Mouse (Mus musculus) stomach, embryonic 16.5 days (tissue): ENCODE data around the gene Mcpt2. TPM values are rescaled to one million over a fixed set of nuclear protein-coding genes. Genes with fewer than 3 reads are reported as not detected.
"Not testable (repeated sequence)": the region's sequence is repeated elsewhere in the genome, so short reads cannot be mapped to it uniquely, and the experiment has no call there.

ENCODE experiments used
- ATAC-seq: fragments of 200-750 bp; cut with Nextera tagmentation; 2 replicates; pipeline ENCODE4 v1.8.0; 2017; ENCODE audit warnings: moderate number of reproducible peaks, moderate TSS enrichment; ENCODE audit not compliant: insufficient read depth, low FRiP score
- H3K27ac ChIP-seq: fragments of 300-500 bp; sonication (generic); 2 replicates; pipeline ENCODE4 v1.5.1; 2014; ENCODE audit warnings: low read length
- H3K27me3 ChIP-seq: fragments of 300-500 bp; sonication (generic); 2 replicates; pipeline ENCODE4 v1.6.1; 2014; ENCODE audit warnings: low read length, control low read depth, mixed read lengths; ENCODE audit not compliant: control insufficient read depth, insufficient read depth
- H3K36me3 ChIP-seq: fragments of 300-500 bp; sonication (generic); 2 replicates; pipeline ENCODE4 v1.6.1; 2014; ENCODE audit warnings: low read length; ENCODE audit not compliant: control insufficient read depth, insufficient read depth
- H3K4me1 ChIP-seq: fragments of 300-500 bp; sonication (generic); 2 replicates; pipeline ENCODE4 v1.6.1; 2014; ENCODE audit warnings: low read length, control low read depth, mixed read lengths; ENCODE audit not compliant: control insufficient read depth, insufficient read depth
- H3K4me2 ChIP-seq: fragments of 300-500 bp; sonication (generic); 2 replicates; pipeline ENCODE4 v1.6.1; 2014; ENCODE audit warnings: low read depth, low read length, mixed read lengths
- H3K4me3 ChIP-seq: fragments of 300-500 bp; sonication (generic); replicated peaks from 2 replicates; pipeline ENCODE4 v1.5.1; 2014; ENCODE audit warnings: mild to moderate bottlenecking, low read length
- H3K9ac ChIP-seq: fragments of 300-500 bp; sonication (generic); 2 replicates; pipeline ENCODE4 v1.6.1; 2014; ENCODE audit warnings: low read length
- H3K9me3 ChIP-seq: fragments of 300-500 bp; sonication (generic); replicated peaks from 2 replicates; pipeline ENCODE4 v1.6.1; 2016; ENCODE audit warnings: low read length, control low read depth; ENCODE audit not compliant: control insufficient read depth
- WGBS: fragments of 180-500 bp; shearing (Covaris S2); extraction: QIAGEN DNeasy Blood & Tissue Kit; methylation state at CpG from one replicate; pipeline ENCODE4 v1.1.7; 2014; 5-methylcytosine and 5-hydroxymethylcytosine counted together
- microRNA-seq: library from miRNA; unstranded; fragments of <30 nt; microRNA quantifications from one replicate; pipeline ENCODE4, GENCODE M21; 2016
- polyA plus RNA-seq: library from polyadenylated mRNA; unstranded; fragments of >200 nt; fragmentation: Nextera tagmentation; extraction: Ambion mirVana; gene quantifications from 2 replicates; pipeline ENCODE4 v1.2.1, GENCODE M21; 2015

Mcpt2 gene
- polyA plus RNA-seq, 1 experiment from 2014 or later, result 0.75 TPM

DNA sequence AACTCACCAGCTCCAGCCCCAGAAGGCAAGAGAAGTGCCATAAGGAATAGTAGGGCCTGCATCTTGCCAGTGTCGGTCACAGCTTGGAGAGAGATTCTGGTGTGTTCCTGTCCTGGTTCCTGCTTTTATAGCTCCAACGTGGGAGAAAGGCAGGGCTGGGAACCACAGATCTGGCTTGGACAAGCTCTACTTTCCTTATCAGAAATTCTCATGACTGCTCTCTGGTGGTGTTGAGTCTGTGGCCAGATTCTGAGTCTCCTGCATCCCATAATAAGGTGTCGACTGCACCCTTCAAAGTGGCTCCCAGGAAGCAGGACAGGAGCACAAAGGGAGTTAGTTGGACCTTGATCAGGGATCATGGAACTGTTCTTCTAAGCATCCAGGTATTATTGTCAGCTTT lies 20.4 kb downstream of the Mcpt2 start, which contains the start of gene Mcpt4:
TSS of gene Mcpt4 (minus strand) at position 101 of the 400 bp plus-strand sequence.
- not testable (repeated sequence) for H3K4me2 ChIP-seq

DNA sequence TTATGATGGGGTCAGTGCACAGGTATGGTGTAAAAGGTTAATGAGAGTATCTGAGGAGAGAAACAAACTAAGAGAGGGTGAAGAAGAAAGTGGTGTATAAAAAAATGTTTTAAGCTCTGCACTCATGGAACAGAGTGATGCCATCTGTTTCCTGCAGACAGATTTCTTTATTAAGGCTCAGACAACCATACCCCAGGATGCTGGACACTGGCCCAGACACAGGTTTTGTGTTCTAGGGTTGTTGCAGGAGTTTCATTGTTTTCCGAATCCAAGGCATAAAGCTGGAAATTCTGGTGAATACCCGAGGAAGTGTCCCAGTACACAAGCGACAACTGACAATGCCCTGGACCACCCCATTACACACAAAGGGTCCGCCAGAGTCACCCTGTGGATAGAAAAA lies 40.2 kb downstream of the Mcpt2 start:
- no peaks in the 10 kb centered on the region for H3K27me3 ChIP-seq
- H3K36me3 ChIP-seq, result no peaks in the 10 kb centered on the region
- no peaks in the 10 kb centered on the region for H3K4me1 ChIP-seq
- no peak overlapping the region for H3K4me2 ChIP-seq
- ATAC-seq, result no peak
- H3K9me3 ChIP-seq, result no peaks in the 10 kb centered on the region
- no peak overlapping the region for H3K27ac ChIP-seq
- 85% methylated on average over 4 of the region's 4 CpGs for WGBS
- H3K4me3 ChIP-seq, result no peak overlapping the region
- H3K9ac ChIP-seq, result no peak overlapping the region

More for the DNA sequence above, 20.4 kb downstream of the Mcpt2 start, which contains the start of gene Mcpt4:
- not testable (repeated sequence) for H3K9me3 ChIP-seq, H3K27ac ChIP-seq, H3K27me3 ChIP-seq, H3K4me3 ChIP-seq, H3K9ac ChIP-seq, H3K36me3 ChIP-seq, ATAC-seq, H3K4me1 ChIP-seq
- WGBS, result 68% methylated on average over 3 of the region's 3 CpGs

DNA sequence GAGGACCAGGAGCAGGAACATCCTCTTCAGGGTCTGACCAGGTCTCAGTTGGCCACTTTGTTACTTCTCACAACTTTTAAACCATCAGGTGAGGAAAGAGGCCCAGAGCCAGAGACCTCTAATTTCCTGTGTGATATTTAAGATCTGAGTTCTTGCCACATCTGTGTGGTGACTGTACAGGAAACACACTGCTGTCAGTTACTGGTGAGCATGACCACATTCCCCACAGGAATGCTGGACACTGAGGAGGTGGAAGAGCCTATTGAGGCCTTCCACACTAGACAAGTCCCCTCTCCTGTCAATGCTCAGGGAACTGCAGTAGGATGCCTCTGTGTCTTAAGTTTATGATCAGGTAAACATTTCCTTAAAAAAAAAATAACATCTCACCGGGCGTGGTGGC lies 43.3 kb downstream of the Mcpt2 start, which contains the start of gene Mcpt8:
TSS of gene Mcpt8 (minus strand) at position 107 of the 400 bp plus-strand sequence.
- no peak within 1 kb of the TSS for H3K4me3 ChIP-seq
- H3K36me3 ChIP-seq, result no peaks in the 10 kb centered on the region
- H3K9me3 ChIP-seq, result no peaks in the 10 kb centered on the region
- H3K4me1 ChIP-seq, result no peaks in the 10 kb centered on the region
- H3K9ac ChIP-seq, result no peak within 1 kb of the TSS
- no peak within 1 kb of the TSS for H3K27ac ChIP-seq
- no peaks in the 10 kb centered on the region for H3K27me3 ChIP-seq
- no peak for ATAC-seq
- 94% methylated on average over 2 of the region's 2 CpGs for WGBS
- H3K4me2 ChIP-seq, result no peak within 1 kb of the TSS

DNA sequence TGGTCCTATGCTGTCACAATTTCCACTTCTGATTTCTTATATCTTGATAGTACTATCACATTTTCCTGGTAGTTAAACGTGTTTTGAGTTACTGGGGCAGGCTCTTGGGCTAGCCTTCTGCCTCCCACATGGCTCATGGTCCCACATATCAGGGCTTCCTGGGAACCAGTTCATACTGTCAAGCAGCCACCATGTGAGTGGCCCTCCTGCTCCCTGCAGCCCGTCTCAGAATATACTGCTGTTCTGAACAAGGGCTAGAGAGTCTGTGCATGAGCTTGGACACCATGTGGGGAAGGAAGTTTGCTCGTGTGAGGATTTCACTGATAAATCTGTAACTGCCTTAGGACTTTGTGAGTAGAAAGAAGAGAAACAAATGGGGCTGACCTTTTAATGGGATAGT lies 44.9 kb downstream of the Mcpt2 start:
- H3K27ac ChIP-seq, result no peak overlapping the region
- no peak overlapping the region for H3K4me3 ChIP-seq
- no peaks in the 10 kb centered on the region for H3K27me3 ChIP-seq
- no peak overlapping the region for H3K4me2 ChIP-seq
- WGBS, result 68% methylated on average over 3 of the region's 3 CpGs
- H3K9ac ChIP-seq, result no peak overlapping the region
- ATAC-seq, result no peak
- H3K4me1 ChIP-seq, result no peaks in the 10 kb centered on the region
- no peaks in the 10 kb centered on the region for H3K9me3 ChIP-seq
- no peaks in the 10 kb centered on the region for H3K36me3 ChIP-seq

DNA sequence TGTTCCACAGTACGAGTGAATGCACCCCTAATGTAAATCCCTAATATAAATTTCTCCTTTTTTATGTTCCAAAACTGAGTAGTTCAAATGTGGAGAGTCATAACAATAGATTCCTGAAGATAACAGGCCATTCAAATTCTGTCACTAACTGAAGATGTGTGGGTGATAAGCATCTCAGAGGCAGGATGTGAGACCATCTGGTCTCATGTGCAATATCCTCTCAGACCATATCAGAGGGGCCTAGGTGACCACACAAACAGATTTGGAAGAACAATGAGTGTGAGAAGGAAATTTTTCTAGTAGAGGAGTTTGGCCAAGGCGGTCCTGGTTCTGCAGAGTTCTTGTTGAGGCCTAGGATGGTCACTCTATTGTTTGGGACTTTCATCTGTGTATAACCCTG lies 51.5 kb downstream of the Mcpt2 start:
- no peaks in the 10 kb centered on the region for H3K36me3 ChIP-seq
- H3K27me3 ChIP-seq, result no peaks in the 10 kb centered on the region
- no peaks in the 10 kb centered on the region for H3K4me1 ChIP-seq
- H3K9ac ChIP-seq, result no peak overlapping the region
- 62% methylated on average over 2 of the region's 2 CpGs for WGBS
- no peaks in the 10 kb centered on the region for H3K9me3 ChIP-seq
- no peak for ATAC-seq
- H3K4me3 ChIP-seq, result no peak overlapping the region
- H3K27ac ChIP-seq, result no peak overlapping the region
- no peak overlapping the region for H3K4me2 ChIP-seq

Small RNAs within 50 kb of the gene (microRNA-seq; reads per million reads assigned to microRNA genes)
- not detected for gene Mir6949

Other genes with a start within 250 kb of the Mcpt2 start
- 32.9 and 33.9 TPM in 2 replicates for gene Nfatc4, start 218.9 kb upstream of the Mcpt2 start, polyA plus RNA-seq
- gene Nynrin, start 188.0 kb upstream of the Mcpt2 start, polyA plus RNA-seq, result 18.0 and 19.3 TPM in 2 replicates
- gene Cbln3, start 157.6 kb upstream of the Mcpt2 start, polyA plus RNA-seq, result 0.45 and 0.66 TPM in 2 replicates
- 18.5 and 21.7 TPM in 2 replicates for gene Khnyn, start 157.1 kb upstream of the Mcpt2 start, polyA plus RNA-seq
- gene Sdr39u1, start 141.7 kb upstream of the Mcpt2 start, polyA plus RNA-seq, result 65.5 and 66.5 TPM in 2 replicates
- 18.9 and 33.3 TPM in 2 replicates for gene Cma1, start 97.4 kb upstream of the Mcpt2 start, polyA plus RNA-seq
- not detected in 2 replicates for gene Cma2, start 91.1 kb upstream of the Mcpt2 start, polyA plus RNA-seq
- gene Mcpt1, start 24.1 kb upstream of the Mcpt2 start, polyA plus RNA-seq, result 0.22 and 0.48 TPM in 2 replicates
- gene Mcpt9, start 11.5 kb upstream of the Mcpt2 start, polyA plus RNA-seq, result not detected in 2 replicates
- 1.5 and 2.1 TPM in 2 replicates for gene Mcpt4, start 20.3 kb downstream of the Mcpt2 start, polyA plus RNA-seq
- gene Mcpt8, start 43.2 kb downstream of the Mcpt2 start, polyA plus RNA-seq, result 2.1 and 4.3 TPM in 2 replicates
- gene Ctsg, start 60.5 kb downstream of the Mcpt2 start, polyA plus RNA-seq, result 0.92 and 1.7 TPM in 2 replicates
- gene Gzme, start 78.6 kb downstream of the Mcpt2 start, polyA plus RNA-seq, result not detected in 2 replicates
- not detected in 2 replicates for gene Gzmd, start 90.6 kb downstream of the Mcpt2 start, polyA plus RNA-seq
- not detected in 2 replicates for gene Gzmg, start 117.5 kb downstream of the Mcpt2 start, polyA plus RNA-seq
- not detected in 2 replicates for gene Gzmn, start 132.6 kb downstream of the Mcpt2 start, polyA plus RNA-seq
- gene Gzmf, start 169.4 kb downstream of the Mcpt2 start, polyA plus RNA-seq, result not detected in 2 replicates
- not detected in 2 replicates for gene Gzmc, start 192.6 kb downstream of the Mcpt2 start, polyA plus RNA-seq
- gene Gzmb, start 220.2 kb downstream of the Mcpt2 start, polyA plus RNA-seq, result 1.6 and 1.9 TPM in 2 replicates